Mouse (Mus musculus) megakaryocyte, embryonic 14.5 days (primary cell): ENCODE measurements around the gene Hes6.

Source experiments
- FLI1 ChIP-seq: IDR thresholded peaks from 2 replicates; pipeline ENCODE4 v1.6.1; 2012; ENCODE audit warnings: low read length, inconsistent platforms, mixed read lengths
- GATA1 ChIP-seq: IDR thresholded peaks from 3 replicates; pipeline ENCODE4 v1.6.1; 2012; ENCODE audit warnings: mixed read lengths, low read length, inconsistent platforms, borderline replicate concordance

GRCm38 (mm10) chr1:91417991-91418390 lies 4.2 kb upstream of the Hes6 start:
- TF ChIP-seq GATA1 (no peak), FLI1 (no peak)
